Mouse (Mus musculus): ENCODE data around the gene Dnpep.

The Dnpep gene

DNA sequence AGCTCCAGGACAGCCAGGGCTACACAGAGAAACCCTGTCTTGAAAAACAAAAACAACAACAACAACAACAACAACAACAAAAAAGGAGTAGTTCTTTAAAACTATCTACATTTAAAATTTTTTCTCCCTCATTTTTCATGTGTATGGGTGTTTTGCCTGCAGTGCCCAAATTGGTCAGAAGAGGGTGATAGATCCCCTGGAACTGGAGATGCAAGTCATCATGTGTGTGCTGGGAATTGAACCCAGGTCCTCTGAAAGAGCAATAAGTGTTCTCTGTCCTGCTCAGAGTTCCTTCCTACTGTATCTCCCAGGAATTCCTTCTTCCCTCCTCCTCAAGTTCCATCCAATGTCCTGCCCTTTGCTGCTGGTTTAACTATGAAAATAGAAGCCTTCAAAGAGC is 9.7 kb upstream of the Dnpep start:
- DNase-seq: no peak

DNA sequence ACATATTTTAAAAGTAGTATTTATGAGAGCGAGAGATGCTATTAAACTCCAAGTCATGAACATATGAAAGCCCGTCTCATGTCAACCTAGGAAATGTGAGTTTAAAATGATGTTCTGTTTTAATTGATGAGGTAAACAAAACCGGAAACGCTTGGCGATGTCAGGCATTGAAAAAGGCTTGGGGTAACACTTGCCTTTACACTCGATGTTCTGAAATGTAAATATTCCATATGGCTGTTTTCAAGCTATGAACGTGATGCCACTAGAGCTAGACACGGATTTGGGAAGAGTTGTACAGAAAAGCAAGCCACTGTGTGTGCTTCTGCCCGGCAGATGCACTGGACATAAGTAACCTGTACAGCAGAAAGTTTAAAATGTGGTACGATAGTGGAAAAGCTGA is 1.4 kb upstream of the Dnpep start:
- DNase-seq: no peak

DNA sequence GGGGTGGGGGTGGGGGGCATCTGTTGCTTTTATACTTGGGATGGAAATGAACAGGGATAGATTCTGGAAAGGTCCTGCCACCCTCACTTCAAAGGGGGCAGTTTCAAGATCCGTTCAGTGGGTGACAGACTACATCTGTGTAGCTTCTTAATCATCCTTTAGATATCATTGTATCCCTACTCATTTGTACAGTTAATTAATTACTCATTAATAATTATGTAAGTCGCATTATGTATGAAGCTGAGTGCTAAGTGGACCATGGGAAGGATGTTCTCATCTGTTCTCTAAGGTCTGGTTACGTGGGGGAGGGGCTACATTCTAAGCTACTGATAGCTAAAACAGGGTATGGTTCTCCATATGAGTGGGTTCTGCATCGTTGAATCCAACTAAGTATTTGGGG is 946 bp upstream of the Dnpep start:
- no peak for DNase-seq

DNA sequence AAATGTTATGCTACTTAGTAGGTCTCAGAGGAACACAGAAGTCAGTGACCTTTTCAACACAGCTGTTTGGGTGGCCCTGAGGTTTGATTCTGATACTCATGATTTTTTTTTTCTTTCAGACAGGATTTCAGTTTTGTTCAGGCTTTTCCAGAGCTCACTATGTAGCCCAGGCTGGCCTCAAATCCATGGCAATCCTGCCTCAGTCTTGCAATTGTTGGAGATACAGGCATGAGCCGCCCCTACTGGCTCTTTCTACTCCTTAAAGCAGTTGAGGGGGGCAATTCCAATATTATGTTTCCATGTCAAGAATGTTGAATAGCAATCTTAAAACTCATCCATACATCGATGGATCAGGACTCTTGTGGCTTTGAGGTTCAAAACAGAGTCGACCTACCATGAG is 511 bp upstream of the Dnpep start:
- DNase-seq: peak in 1 of 2 experiments; percentile 27

DNA sequence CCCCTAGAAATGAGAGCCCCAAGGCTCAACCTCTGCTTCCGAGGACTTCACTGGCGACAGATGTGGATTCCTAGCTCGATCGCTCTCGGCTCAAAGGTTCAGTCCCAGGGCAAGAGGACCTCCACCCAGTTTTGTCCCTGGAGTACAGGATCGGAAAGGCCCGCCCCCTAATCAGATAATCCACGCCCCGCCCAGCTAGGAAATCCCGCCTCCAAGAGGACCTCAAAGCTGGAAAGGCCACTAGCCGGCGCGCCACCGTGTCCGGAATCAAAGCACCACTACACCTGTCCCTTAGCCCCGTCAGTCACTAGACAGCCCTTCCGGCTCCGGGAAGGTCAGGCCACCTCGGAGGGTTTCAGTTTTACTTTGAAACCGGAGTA is 939 bp downstream of the Dnpep start:
- DNase-seq: peak in 1 of 2 experiments; percentile 88

DNA sequence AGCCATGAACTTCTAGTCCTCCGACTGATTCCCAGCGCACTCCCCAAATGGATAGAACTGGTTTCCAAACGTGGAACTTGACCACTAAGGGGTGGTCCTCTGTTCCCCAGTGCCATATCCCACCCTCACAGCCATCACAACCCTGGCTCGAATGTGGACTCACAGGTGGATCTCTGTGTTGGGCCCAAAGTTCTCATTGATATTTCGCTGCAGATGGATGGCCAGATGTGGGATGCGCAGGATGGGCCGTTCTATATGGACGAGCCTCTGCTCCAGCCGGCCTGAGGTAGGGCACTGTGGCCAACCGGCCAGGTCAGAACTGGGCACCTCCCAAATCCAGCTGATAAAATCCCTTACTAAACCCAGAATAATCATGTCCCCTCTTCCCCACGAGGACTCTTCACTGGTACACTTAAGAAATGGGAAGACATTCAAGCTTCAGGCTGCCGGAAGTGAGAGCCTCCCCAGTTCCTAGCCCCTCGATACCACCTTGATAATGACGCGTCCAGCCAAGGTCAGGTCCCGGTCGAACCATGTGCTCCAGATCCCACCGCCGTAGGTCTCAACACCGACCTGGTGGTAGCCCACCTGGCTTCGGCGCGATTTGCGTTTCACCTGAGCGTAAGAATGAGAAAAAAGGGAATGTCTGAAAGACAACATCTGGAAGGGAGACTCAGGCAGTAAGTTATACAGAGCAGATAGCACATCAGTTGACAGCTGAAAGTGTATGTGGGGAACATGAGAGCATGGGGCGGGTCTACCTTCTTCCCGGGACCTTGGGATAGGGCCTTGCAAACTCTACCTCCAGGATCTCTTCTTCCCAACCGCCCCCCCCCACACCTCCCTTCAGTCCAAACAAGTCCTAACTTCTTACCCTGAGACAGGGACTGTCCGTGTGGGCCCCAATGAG is 2.1 kb downstream of the Dnpep start:
- DNase-seq: peak in 1 of 2 experiments; percentile 30

DNA sequence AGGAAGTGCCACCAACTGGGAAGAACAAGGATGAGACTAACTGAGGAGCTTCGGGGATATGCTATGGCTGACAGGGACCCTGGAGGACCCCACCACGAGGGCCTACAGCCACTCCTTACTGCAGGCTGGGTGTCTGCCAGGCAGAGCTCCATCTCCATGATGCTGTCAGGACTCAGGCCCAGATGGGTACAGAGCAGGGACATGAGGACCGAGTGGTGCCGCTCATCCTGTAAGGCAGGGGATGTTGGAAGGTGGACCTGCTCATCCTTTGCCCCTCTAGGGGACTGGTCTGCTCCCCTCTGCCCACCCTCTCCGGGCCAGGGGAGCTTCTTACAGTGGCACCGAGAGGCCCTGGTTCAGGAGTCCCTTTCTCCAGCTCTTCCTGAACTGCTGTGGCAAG is 2.8 kb downstream of the Dnpep start:
- DNase-seq: no peak

DNA sequence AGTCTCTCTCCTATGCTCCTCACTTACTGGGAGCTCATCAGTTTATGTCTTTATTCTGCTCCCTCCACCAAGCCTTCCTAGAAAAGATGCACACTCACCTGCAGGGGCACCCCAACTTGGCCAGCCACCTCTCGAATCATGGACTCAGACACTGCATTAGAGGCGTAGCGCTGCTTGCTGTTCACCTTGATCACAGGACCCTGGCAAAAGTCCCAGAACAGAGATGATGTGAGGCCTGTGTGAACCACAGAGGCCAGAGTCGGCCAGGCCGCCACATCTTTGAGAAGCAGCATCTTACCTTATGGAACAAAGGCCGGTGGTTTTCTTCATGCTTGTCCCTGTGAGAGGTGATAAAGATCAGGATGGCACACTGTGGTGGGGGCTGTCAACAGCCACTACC is 6.1 kb downstream of the Dnpep start:
- DNase-seq: no peak

DNA sequence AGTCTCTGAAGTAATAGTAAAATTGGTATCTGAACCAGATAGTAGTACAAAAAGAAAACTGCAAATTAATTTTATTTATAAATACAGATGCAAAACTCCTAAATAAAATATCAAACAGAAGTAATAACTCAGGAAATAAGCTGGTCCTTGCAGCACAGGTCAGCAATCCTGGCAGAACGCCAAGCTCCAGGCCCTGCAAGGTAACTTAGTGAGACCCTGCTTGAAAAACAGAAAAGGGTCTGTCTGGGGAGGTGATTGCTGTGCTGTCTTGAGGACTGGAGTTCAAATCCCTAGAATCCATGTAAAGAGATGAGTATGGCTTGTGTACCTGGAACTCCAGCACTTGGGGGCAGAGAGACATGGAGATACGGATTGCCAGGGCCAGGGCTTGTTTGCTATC is 13.1 kb downstream of the Dnpep start:
- no peak for DNase-seq

DNA sequence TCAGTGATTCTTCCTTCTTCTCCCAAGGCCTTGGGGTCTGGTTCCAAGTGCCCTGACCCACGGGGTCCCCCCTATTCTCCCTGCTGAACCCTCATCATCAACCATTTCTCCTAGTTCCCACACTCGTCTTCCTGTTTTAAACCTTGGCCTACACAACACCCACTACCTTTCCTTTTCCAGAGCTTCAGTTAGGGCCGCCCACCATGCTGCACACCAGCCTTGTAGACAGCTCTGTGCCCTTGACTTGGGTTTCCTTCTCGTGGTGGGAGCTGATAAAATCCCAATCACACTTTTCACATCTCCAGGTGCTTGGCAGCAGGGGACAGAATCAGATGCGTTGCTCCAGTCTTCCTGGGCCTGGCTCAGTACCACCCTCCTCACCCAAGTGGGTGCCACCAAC is 23.5 kb downstream of the Dnpep start:
- DNase-seq: no peak

DNA sequence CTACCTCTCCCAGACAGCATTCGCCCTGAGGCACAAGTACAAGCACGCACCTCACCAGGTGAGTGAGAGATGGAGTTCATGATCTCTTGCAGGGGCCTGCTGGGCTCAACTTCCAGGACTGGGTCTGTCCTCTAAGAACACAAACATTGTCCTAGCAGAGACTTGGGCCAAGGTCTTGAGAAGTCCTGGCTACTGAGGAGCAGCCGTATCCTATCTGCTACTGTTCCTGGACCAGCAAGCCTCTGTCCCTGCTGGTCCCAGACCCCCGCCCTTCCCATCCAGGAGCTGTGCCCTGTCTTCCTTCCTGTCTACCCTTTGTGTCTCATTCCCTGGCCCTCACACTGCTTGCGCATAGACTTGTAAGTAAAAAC is 24.5 kb downstream of the Dnpep start:
- DNase-seq: no peak

DNA sequence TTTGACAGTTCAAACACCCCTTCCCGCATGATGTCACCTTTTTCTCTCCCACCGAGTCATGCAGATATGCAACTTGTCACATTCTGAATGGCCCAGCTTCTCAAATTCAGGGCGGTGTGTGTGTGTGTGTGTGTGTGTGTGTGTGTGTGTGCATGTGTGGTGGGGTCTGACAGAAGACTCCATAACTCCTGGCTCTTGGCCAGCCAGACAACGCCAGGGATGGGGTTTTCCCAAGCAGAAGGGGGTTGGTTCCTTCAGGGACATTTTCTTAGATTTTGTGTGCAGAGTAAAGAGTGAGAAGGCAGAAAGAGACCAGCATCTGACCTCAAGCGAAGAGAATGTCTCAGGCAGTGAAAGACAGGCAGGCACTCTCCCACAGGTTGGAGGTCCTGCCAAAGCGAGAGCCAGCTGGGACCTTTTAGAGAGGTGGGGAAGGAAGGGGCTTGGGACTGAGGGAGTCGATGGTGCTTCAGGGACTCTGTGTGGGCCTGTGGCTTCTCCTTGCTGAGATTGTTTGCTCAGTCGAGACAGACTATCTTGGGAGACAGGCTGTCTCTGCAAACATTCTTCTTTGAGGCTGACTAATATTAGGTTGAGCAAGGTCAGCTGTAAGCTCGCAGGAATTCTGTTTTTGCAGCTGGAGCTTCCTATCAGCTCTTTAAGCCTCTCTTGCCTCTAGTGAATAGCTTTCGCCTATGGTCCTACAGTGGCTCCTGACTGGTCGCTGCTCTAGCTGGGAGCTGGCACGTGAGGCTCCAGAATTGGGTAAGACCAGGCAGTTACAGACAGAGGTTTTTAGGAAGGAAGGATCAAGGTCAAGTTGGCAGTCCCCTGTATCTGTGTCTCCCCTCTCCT is 25.1 kb downstream of the Dnpep start:
- no peak for DNase-seq

DNA sequence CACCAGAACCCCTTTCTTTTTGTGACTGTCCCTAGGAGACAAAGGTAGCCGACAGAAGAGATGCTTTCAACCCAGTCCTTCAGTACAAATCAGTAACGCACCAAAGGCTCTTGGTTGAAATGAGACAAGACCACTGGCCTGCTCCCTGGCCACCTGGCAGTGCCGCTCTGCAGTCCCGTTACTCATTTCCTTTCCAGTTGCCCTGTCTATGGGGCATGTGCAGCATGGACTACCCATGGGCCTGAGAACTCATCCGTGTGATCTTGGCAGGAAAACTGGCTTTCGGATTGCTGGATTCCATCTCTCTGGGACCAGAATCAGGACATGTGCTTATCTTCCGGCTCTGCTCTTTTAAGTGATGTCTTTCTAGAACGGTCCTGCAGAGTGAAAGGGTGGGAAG is 26.5 kb downstream of the Dnpep start:
- DNase-seq: no peak

DNA sequence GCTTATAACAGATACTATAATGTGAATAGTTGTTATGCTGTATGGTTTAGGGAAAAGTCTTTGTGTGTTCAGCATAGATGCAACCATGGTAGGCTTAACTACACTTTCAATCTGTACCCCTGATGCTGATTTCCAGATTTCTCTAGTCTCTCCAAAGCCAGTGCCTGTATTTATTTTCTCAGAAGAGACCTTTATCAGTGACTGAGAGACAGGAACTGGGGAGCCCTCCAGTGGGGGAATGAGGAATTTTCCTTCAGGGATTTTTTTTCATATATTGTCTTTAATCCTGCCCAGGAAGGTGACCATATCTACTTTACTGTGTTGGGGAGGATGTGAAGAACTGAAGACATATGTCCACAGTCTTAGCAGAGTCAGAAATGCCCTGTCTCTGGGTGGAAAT is 27.2 kb downstream of the Dnpep start:
- peak; percentile 51 to 78 for DNase-seq

DNA sequence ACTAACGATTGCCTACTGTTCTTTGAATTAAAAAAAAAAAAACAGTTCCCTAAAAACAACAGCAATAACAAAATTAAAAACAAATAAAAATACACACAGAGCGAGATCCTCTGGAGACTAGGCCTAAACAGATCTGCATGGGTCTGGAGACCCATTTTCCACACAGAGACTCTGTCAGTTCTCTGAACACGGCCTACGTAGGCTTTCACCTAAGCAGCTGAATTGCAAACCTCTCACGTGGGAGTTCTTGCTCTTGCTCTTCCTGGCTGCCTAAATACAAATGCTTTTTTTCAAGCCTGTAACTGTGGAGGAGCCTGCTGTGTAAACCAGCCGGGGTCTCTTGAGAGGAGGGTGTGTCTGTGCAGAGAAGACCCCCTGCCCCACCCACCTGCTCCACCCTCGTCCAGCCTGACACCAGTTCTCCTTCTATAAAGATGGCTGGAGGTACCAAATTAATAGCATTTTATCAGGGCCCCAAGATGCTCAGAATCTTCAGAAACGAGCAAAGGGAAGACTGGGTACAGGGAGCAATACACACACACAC is 27.8 kb downstream of the Dnpep start:
- DNase-seq: no peak

DNA sequence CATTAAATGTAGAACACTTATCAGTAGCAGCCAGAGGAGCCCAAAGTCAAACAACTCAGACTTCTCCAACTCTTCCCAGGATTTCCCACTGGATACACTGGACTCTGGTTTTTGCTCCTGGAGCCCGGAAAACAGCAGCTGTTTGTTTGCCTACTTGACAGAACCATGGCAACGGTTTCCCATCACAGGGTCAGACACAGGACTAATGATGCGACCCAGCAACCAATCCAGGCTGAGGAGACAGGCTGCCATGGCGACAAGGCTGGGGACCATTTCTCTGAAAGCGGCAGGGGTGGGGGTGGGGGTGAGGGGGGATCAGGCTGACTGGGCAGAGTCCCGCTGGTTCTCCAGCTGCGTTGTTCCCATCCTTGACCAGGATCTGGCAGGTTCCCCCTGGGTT is 28.4 kb downstream of the Dnpep start:
- DNase-seq: no peak

DNA sequence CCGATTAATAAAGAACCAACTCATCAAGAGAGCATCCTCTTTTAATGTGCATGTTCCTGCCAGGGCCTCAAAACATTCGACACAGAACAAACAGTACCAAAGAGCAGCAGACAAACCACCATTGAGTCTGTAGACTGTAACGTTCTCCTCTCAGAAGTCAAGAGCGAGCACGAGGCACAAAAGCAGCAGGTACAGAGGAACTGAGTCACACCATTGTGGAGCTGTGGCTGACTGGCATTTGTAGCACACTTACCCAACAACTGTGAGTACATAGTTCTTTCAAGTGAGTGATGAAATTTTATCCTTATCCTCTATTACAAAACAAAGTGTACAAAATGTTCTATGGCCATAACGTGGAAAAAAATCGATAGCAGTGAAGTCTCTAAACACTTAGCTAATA is 32.9 kb downstream of the Dnpep start:
- DNase-seq: no peak

DNA sequence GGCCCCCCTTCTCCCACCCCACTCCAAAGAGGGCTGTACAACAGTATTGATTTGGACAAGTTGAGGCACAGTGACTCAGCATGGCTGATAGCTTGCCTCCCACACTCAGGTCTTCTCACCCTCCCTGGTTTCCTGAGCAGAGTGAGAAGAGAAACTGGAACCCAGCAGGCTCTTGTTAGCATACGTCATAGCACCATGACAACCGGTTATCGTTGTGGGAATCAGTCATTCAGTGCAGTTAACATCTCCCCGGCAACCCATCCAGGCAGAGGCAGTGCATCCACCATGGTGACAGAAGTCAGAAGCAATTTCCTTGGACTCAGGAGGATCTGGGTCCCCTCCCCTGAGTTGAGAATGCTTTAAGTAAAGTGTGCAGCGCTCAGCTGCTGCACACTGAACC is 34.8 kb downstream of the Dnpep start:
- DNase-seq: no peak

DNA sequence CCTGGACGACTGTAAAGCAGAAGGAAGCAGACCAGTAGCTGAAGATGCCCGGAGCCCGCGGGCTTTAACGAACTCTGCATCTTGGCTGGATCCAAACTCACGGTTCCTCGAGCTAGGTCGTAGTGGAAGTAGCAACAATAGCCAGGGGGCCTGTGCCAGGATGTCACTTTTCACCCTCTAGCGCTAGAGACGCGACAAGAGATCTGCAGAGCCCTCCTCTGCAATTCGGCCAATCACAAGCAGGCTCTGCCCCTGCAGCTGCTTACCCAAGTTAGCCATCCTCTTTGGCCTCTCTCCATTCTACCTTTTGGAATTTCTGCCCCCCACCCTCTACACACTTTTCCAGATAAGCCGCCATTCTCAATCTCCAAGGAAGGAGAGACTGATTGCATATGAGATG is 39.6 kb downstream of the Dnpep start, which contains the start of gene Resp18:
TSS of gene Resp18 (minus strand) at position 188 of the 400 bp plus-strand sequence.
- DNase-seq: peak; percentile 21 to 28

DNA sequence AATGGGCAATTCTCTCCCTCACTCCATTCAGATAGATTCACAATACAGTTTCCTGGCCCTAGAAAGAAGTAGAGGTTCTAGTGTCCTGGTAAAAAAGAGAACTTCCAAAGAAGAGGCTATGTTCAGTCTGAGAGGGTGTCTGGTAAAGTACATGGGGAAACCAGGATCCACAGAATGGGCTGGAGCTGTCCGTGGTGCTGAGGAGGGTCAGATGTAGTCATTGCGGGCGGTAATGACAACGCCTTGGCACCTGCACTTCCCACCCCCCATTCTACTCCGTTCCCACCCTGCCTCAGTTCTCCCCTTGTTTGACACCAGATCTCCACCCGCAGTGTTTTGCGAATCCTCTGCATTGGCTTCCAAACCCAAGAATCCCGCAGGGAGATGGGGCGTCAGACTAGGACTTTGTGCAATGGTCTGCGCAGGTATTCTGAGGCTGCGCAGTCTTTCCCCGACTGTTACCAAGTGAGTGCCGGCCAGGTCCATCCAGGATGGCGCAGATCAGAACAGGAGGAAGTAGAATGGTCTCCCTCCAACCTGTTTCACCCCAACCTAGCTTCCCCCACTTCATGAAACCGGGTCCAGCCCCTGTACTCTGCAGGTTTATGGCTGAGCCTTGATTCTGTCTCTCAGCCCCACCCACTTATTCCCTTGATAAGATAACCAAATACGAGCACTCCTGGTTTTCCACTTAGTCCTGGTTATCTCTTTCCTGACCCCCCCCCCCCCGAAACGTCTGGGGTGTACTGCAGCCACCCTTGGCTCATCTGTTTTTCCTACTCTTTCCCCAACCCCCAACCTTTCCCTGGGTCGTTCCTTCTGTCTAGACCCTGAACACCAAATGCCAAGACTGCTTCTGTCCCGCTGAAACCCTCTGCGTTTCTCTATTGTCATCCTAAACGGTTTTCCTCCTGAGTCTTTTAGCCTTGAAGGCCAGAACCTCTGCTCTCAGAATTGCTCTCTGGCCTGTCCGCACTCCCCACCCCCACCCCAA is 40.3 kb downstream of the Dnpep start:
- peak; percentile 39 to 48 for DNase-seq

DNA sequence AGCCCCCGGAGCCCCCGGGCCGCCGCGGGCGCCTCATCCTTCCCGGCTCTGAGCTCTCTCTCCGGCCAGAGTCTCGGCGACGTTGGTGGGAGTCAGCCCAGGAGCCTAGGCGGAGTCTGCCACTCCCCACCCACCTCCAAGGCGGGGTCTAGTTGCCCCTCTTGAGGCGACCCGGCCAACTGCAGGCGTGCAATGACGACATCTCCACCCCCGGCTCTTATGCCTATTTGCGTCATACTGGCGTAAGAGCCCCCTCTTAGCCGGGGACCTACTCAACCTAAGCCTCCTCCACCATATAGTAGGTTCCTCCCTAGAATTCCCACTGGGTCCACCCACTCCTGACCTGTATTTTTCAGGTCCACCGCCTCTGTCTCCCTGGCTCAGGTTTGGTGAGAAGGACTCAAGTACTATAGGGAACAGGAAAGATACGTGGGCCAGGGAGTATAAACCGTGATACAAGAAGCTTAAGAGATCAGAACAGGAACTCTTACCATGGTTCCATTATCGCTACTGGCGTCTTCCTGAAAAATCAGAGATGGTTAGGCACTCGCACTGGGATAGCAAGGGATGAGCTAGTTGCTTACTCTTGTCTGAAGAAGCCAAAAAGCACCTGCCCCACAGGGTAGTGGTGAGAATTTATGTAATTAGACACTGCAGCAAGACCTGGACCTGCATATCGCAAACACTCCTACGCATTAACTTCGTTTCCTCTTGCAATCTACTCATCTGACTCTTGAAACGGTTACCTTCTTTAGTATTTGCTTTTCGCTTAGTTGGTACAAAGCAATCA is 53.5 kb downstream of the Dnpep start, which contains the start of gene Ptprn:
TSS of gene Ptprn (minus strand) at position 412 of the 790 bp plus-strand sequence.
- DNase-seq: peak; percentile 79 to 82
